Mouse (Mus musculus): ENCODE measurements around the gene Kat2b.

- TF ChIP-seq CTCF (IDR thresholded peaks at IDR 0.05; ENCODE audit: insufficient read depth, low read length) (no peak), POLR2A (IDR thresholded peaks at IDR 0.05; ENCODE audit: borderline replicate concordance, extremely low read depth, low read depth, low read length) (no peak)
Measured at GRCm38 (mm10) chr17:53658668-53659067, 92.0 kb downstream of the Kat2b start.

Measured in lung, adult 2 months (tissue).